In genomic region chr11:96314671-96315343, GRCm38 (mm10) we compare ENCODE assay signal across 9 mouse cellular contexts. TPM values are rescaled to one million over a fixed set of nuclear protein-coding genes. Genes with fewer than 3 reads are reported as not detected.
DNase-seq lines count a peak whose midpoint lies in the region; TF ChIP-seq lines count a peak whose summit lies in the region.
"Had no signal": no experiment of that assay in that cellular context is flagged by ENCODE, and none has a peak within 500 bp of the region (broad histone marks: within the 10 kb centered on the region; RNA-seq: fewer than 3 reads in every experiment).

No protein-coding gene starts in this region.

- H3K27ac ChIP-seq in hindbrain, embryonic 10.5 days: peak overlapping the region; percentile 56; the same call in 1 of the 2 replicates
- H3K27ac ChIP-seq in left cerebral cortex, adult 2 months: no peak overlapping the region

- H3K9me3 ChIP-seq in hindbrain, embryonic 10.5 days: no peaks in the 10 kb centered on the region

- H3K4me3 ChIP-seq in hindbrain, embryonic 10.5 days: peak overlapping the region; percentile 30
- no peak overlapping the region for H3K4me3 ChIP-seq in left cerebral cortex, adult 2 months

- H3K4me1 ChIP-seq in hindbrain, embryonic 10.5 days (replicated peaks): peaks cover 26% of the 10 kb centered on the region

- peaks cover 100% of the 10 kb centered on the region for H3K27me3 ChIP-seq in hindbrain, embryonic 10.5 days (ENCODE audit: insufficient read depth, poor library complexity, severe bottlenecking)

- under 1% methylated on average over 34 of the region's 34 CpGs for WGBS in hindbrain, embryonic 10.5 days

- peak; percentile 83 for DNase-seq in adrenal gland, adult 2 months
- DNase-seq in adrenal gland, postnatal 4 days (ENCODE audit: low spot score in 2 of 2): no peak
- DNase-seq in hindbrain, embryonic 10.5 days (ENCODE audit: low spot score): no peak
- peak; percentile 73 to 82 for DNase-seq in kidney, postnatal 4 days
- peak; percentile 49 to 62 for DNase-seq in natural killer cell, adult 2 months (ENCODE audit: low spot score in 2 of 2)
- DNase-seq in ovary, postnatal 10 days (ENCODE audit: low spot score): no peak
- DNase-seq in left cerebral cortex, adult 2 months (ENCODE audit: extremely low spot score in 1 of 2, low spot score in 2 of 2): no peak
- no peak for DNase-seq in thymus, adult 18-20 months

- no peaks in the 10 kb centered on the region for H3K36me3 ChIP-seq in hindbrain, embryonic 10.5 days

- no peak for TF ChIP-seq CTCF in left cerebral cortex, adult 2 months (IDR thresholded peaks at IDR 0.05)

- intact Hi-C loops in left cerebral cortex, adult 2 months (cut with DNase I): loop anchor here (5.0 to 10.0 kb wide), 3 partner anchors 37 to 310 kb away; partner anchors contain the start of genes Hoxb2 and Igf2bp1

RNA-seq across cellular contexts. Expression of gene Hoxb4, which starts 3.3 kb away (rescaled TPM):
- 10 to 100 TPM; 16.7 to 21.8 TPM for total RNA-seq in adrenal gland, adult 2 months (2021)
- 27.9 and 30.0 TPM in 2 replicates for polyA plus RNA-seq in adrenal gland, adult 2 months (2012; rRNA removed)
- 10 to 100 TPM; 19.8 to 22.0 TPM for total RNA-seq in adrenal gland, postnatal 4 days (2021)
- polyA plus RNA-seq in hindbrain, embryonic 10.5 days (2016; fragmentation: Nextera tagmentation; extraction: Ambion mirVana): 0.47 and 3.1 TPM in 2 replicates
- total RNA-seq in left cerebral cortex, adult 2 months (2021): not detected

RNA-seq across cellular contexts. Expression of gene Hoxb3, which starts 8.3 kb away (rescaled TPM):
- total RNA-seq in adrenal gland, adult 2 months (2021): 10 to 100 TPM; 20.1 to 21.9 TPM
- polyA plus RNA-seq in adrenal gland, adult 2 months (2012; rRNA removed): 89.4 and 94.9 TPM in 2 replicates
- total RNA-seq in adrenal gland, postnatal 4 days (2021): 10 to 100 TPM; 40.5 to 44.5 TPM
- 5.3 and 9.6 TPM in 2 replicates for polyA plus RNA-seq in hindbrain, embryonic 10.5 days (2016; fragmentation: Nextera tagmentation; extraction: Ambion mirVana)
- total RNA-seq in left cerebral cortex, adult 2 months (2021): not detected

RNA-seq across cellular contexts. Expression of gene Hoxb5, which starts 11.7 kb away (rescaled TPM):
- total RNA-seq in adrenal gland, adult 2 months (2021): 10 to 100 TPM; 15.2 to 31.6 TPM
- 43.4 and 45.6 TPM in 2 replicates for polyA plus RNA-seq in adrenal gland, adult 2 months (2012; rRNA removed)
- 10 to 100 TPM; 26.5 to 27.8 TPM for total RNA-seq in adrenal gland, postnatal 4 days (2021)
- polyA plus RNA-seq in hindbrain, embryonic 10.5 days (2016; fragmentation: Nextera tagmentation; extraction: Ambion mirVana): 0.14 and 6.3 TPM in 2 replicates
- total RNA-seq in left cerebral cortex, adult 2 months (2021): not detected

RNA-seq across cellular contexts. Expression of gene Hoxb6, which starts 22.5 kb away (rescaled TPM):
- total RNA-seq in adrenal gland, adult 2 months (2021): 10 to 100 TPM; 33.0 to 72.2 TPM
- polyA plus RNA-seq in adrenal gland, adult 2 months (2012; rRNA removed): 201 and 210 TPM in 2 replicates
- total RNA-seq in adrenal gland, postnatal 4 days (2021): 10 to 100 TPM; 43.6 to 47.9 TPM
- 0.31 TPM in 1 of 2 replicates, not detected in the other for polyA plus RNA-seq in hindbrain, embryonic 10.5 days (2016; fragmentation: Nextera tagmentation; extraction: Ambion mirVana)
- not detected for total RNA-seq in left cerebral cortex, adult 2 months (2021)

RNA-seq across cellular contexts. Expression of gene Hoxb7, which starts 28.4 kb away (rescaled TPM):
- 10 to 100 TPM; 46.4 to 46.7 TPM for total RNA-seq in adrenal gland, adult 2 months (2021)
- polyA plus RNA-seq in adrenal gland, adult 2 months (2012; rRNA removed): 48.8 and 55.9 TPM in 2 replicates
- total RNA-seq in adrenal gland, postnatal 4 days (2021): 10 to 100 TPM; 39.4 to 49.8 TPM
- not detected in 2 replicates for polyA plus RNA-seq in hindbrain, embryonic 10.5 days (2016; fragmentation: Nextera tagmentation; extraction: Ambion mirVana)
- not detected for total RNA-seq in left cerebral cortex, adult 2 months (2021)
- polyA plus RNA-seq: testis, adult 2 months had no signal

Comparison
In these comparisons a context has a peak if more than half of its experiments do, and no peak if none do; other contexts are left out.
1. DNase-seq: peak in adrenal gland, adult 2 months (single experiment), kidney, postnatal 4 days (2 of 2) and natural killer cell, adult 2 months (2 of 2); none in adrenal gland, postnatal 4 days (0 of 2), hindbrain, embryonic 10.5 days (single experiment), ovary, postnatal 10 days (single experiment), left cerebral cortex, adult 2 months (0 of 2) and thymus, adult 18-20 months (0 of 2).
2. RNA of gene Hoxb4, which starts 3.3 kb away (total RNA-seq): 19.8 to 22.0 TPM in adrenal gland, postnatal 4 days and 16.7 to 21.8 TPM in adrenal gland, adult 2 months; not detected in left cerebral cortex, adult 2 months; every median in the first group is over 10 times any median in the second.
3. RNA of gene Hoxb3, which starts 8.3 kb away (total RNA-seq): 40.5 to 44.5 TPM in adrenal gland, postnatal 4 days and 20.1 to 21.9 TPM in adrenal gland, adult 2 months; not detected in left cerebral cortex, adult 2 months; every median in the first group is over 10 times any median in the second.
4. RNA of gene Hoxb5, which starts 11.7 kb away (total RNA-seq): 15.2 to 31.6 TPM in adrenal gland, adult 2 months and 26.5 to 27.8 TPM in adrenal gland, postnatal 4 days; not detected in left cerebral cortex, adult 2 months; every median in the first group is over 10 times any median in the second.